Mouse (Mus musculus) E14TG2a.4 (cell line): ENCODE measurements around the gene Cd24a.

Experiments
- CTCF ChIP-seq: conservative IDR thresholded peaks from 2 replicates; pipeline ENCODE4 v1.5.1; 2014; ENCODE audit warnings: low read length
- NANOG ChIP-seq: IDR thresholded peaks from 2 replicates; pipeline ENCODE4 v1.6.1; 2014; ENCODE audit warnings: borderline replicate concordance, low read length, mixed read lengths

DNA sequence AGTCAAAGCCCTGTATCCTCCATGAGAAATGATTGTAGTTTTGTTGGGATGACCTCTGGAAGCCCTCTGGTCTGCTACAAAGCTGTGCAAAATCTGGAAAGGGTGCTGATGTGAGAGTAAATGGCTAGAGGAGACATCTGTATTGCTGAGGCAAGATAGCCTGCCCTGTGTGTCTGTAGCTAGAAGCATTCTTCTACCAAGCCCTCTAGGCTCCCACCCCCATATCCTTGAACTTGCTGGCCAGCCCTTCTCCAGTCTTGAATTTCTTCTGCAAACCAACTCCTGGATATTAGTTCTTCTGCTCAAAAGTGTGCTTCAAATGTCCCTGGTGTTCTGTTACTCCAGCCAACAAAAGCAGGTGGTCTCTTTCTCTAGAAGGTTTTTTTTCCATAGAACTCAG, 51.8 kb downstream of the Cd24a start:
- TF ChIP-seq CTCF (no peak), NANOG (no peak)
